24 mouse cellular contexts compared by ENCODE assay signal in genomic region chr10:117670092-117670491, GRCm38 (mm10). TPM values are rescaled to one million over a fixed set of nuclear protein-coding genes. Genes with fewer than 3 reads are reported as not detected.
DNase-seq lines count a peak whose midpoint lies in the region; ATAC-seq and TF ChIP-seq lines count a peak whose summit lies in the region.
"Had no signal": no experiment of that assay in that cellular context is flagged by ENCODE, and none has a peak within 500 bp of the region (broad histone marks: within the 10 kb centered on the region; RNA-seq: fewer than 3 reads in every experiment).

No protein-coding gene starts in this region.

- H3K9me3 ChIP-seq in intestine, postnatal 0 days (ENCODE audit: control insufficient read depth), result no peaks in the 10 kb centered on the region
- H3K9me3 ChIP-seq in limb, embryonic 15.5 days, result no peaks in the 10 kb centered on the region
- H3K9me3 ChIP-seq: embryonic facial prominence, embryonic 12.5 days; forebrain, embryonic 15.5 days; heart, embryonic 12.5 days; hindbrain, embryonic 10.5 days; liver, embryonic 13.5 days; midbrain, embryonic 13.5 days had no signal

- no peaks in the 10 kb centered on the region for H3K27me3 ChIP-seq in intestine, postnatal 0 days (replicated peaks; ENCODE audit: control insufficient read depth, insufficient read depth, low read length)
- no peaks in the 10 kb centered on the region for H3K27me3 ChIP-seq in limb, embryonic 15.5 days
- H3K27me3 ChIP-seq: embryonic facial prominence, embryonic 12.5 days; forebrain, embryonic 15.5 days; liver, embryonic 13.5 days had no signal

- H3K4me2 ChIP-seq in intestine, postnatal 0 days (replicated peaks; ENCODE audit: low read depth), result no peak overlapping the region
- no peak overlapping the region for H3K4me2 ChIP-seq in limb, embryonic 15.5 days
- H3K4me2 ChIP-seq: embryonic facial prominence, embryonic 12.5 days; forebrain, embryonic 15.5 days; heart, embryonic 12.5 days; liver, embryonic 13.5 days; midbrain, embryonic 13.5 days had no signal

- 85% methylated on average over 3 of the region's 3 CpGs for WGBS in intestine, postnatal 0 days
- WGBS in limb, embryonic 15.5 days, result 33% methylated on average over 3 of the region's 3 CpGs

- no peak for ATAC-seq in intestine, postnatal 0 days
- ATAC-seq in limb, embryonic 15.5 days (ENCODE audit: insufficient number of reproducible peaks, low FRiP score, low TSS enrichment, low read depth), result no peak
- ATAC-seq: forebrain, embryonic 15.5 days; midbrain, embryonic 13.5 days had no signal

- no peak for DNase-seq in layer of hippocampus, adult 2 months (ENCODE audit: low spot score in 2 of 2)
- no peak for DNase-seq in layer of hippocampus, postnatal 14 days (ENCODE audit: low spot score in 2 of 2)
- DNase-seq in right cerebral cortex, postnatal 10 days (ENCODE audit: low spot score in 2 of 2), result no peak
- no peak for DNase-seq in adrenal gland, postnatal 14 days
- DNase-seq in right cerebral cortex, adult 18-20 months, result no peak
- DNase-seq: cerebellum, adult 11 months; cerebellum, postnatal 14 days; gastrocnemius, postnatal 25 days; heart, adult 18-20 months; heart, postnatal 10 days; kidney, postnatal 10 days; liver, embryonic 13.5 days; lung, adult 2 months; lung, postnatal 14 days; right cerebral cortex, postnatal 25 days; thymus, postnatal 14 days had no signal

- 0 out of 2 replicates have a peak overlapping the region, but pooled peaks have one; percentile 36 for H3K27ac ChIP-seq in layer of hippocampus, adult 2 months
- H3K27ac ChIP-seq in intestine, postnatal 0 days (ENCODE audit: low read depth, low read length), result peak overlapping the region; percentile 84
- peak overlapping the region; percentile 76 for H3K27ac ChIP-seq in limb, embryonic 15.5 days
- H3K27ac ChIP-seq: forebrain, embryonic 15.5 days; hindbrain, embryonic 10.5 days; hindbrain, postnatal 0 days; liver, embryonic 13.5 days; midbrain, embryonic 13.5 days had no signal

- no peak overlapping the region for H3K9ac ChIP-seq in intestine, postnatal 0 days (ENCODE audit: low read depth, low read length)
- no peak overlapping the region for H3K9ac ChIP-seq in limb, embryonic 15.5 days
- H3K9ac ChIP-seq: embryonic facial prominence, embryonic 12.5 days; forebrain, embryonic 15.5 days; heart, embryonic 12.5 days; liver, embryonic 13.5 days; midbrain, embryonic 13.5 days had no signal

- TF ChIP-seq CTCF in layer of hippocampus, adult 2 months (conservative IDR thresholded peaks at IDR 0.05), result no peak
- TF ChIP-seq CTCF in intestine, postnatal 0 days (IDR thresholded peaks at IDR 0.05; ENCODE audit: low read depth), result no peak

- no peak overlapping the region for H3K4me3 ChIP-seq in layer of hippocampus, adult 2 months
- H3K4me3 ChIP-seq in intestine, postnatal 0 days (ENCODE audit: low read depth, low read length), result no peak overlapping the region
- no peak overlapping the region for H3K4me3 ChIP-seq in limb, embryonic 15.5 days
- H3K4me3 ChIP-seq: embryonic facial prominence, embryonic 12.5 days; forebrain, embryonic 15.5 days; heart, embryonic 12.5 days; hindbrain, embryonic 10.5 days; liver, embryonic 13.5 days; midbrain, embryonic 13.5 days had no signal

- H3K4me1 ChIP-seq in intestine, postnatal 0 days (replicated peaks; ENCODE audit: control insufficient read depth, insufficient read depth, low read length), result peaks cover 10% of the 10 kb centered on the region; the same call in 1 of the 2 replicates
- H3K4me1 ChIP-seq in limb, embryonic 15.5 days, result peaks cover 27% of the 10 kb centered on the region
- H3K4me1 ChIP-seq: heart, embryonic 12.5 days; liver, embryonic 13.5 days; midbrain, embryonic 13.5 days had no signal

- H3K36me3 ChIP-seq in intestine, postnatal 0 days (ENCODE audit: control insufficient read depth, insufficient read depth), result peaks cover 10% of the 10 kb centered on the region; the same call in 1 of the 2 replicates
- H3K36me3 ChIP-seq in limb, embryonic 15.5 days, result no peaks in the 10 kb centered on the region
- H3K36me3 ChIP-seq: embryonic facial prominence, embryonic 12.5 days; forebrain, embryonic 15.5 days; heart, embryonic 12.5 days; hindbrain, embryonic 10.5 days; liver, embryonic 13.5 days; midbrain, embryonic 13.5 days had no signal

RNA-seq across cellular contexts. Expression of gene Mdm2, which starts 40.5 kb away (rescaled TPM):
- 10 to 100 TPM; 55.1 to 66.0 TPM for total RNA-seq in layer of hippocampus, adult 2 months (2021)
- 10 to 100 TPM; 59.1 to 62.8 TPM for total RNA-seq in layer of hippocampus, postnatal 14 days (2021)
- 16.5 and 19.8 TPM in 2 replicates for polyA plus RNA-seq in intestine, postnatal 0 days (2015; fragmentation: Nextera tagmentation; extraction: Ambion mirVana)
- polyA plus RNA-seq in limb, embryonic 15.5 days (2015; fragmentation: Nextera tagmentation; extraction: Ambion mirVana), result 40.2 and 43.8 TPM in 2 replicates
- 42.6 and 53.7 TPM in 2 replicates for total RNA-seq in adrenal gland, postnatal 14 days (2021)

RNA-seq across cellular contexts. Expression of gene Cpm, which starts 40.8 kb away (rescaled TPM):
- total RNA-seq in layer of hippocampus, adult 2 months (2021), result 1 to 10 TPM; 8.5 to 9.7 TPM
- total RNA-seq in layer of hippocampus, postnatal 14 days (2021), result 1 to 10 TPM; 7.7 to 7.8 TPM
- 32.8 and 33.8 TPM in 2 replicates for polyA plus RNA-seq in intestine, postnatal 0 days (2015; fragmentation: Nextera tagmentation; extraction: Ambion mirVana)
- polyA plus RNA-seq in limb, embryonic 15.5 days (2015; fragmentation: Nextera tagmentation; extraction: Ambion mirVana), result 69.8 and 72.6 TPM in 2 replicates
- 23.7 and 28.6 TPM in 2 replicates for total RNA-seq in adrenal gland, postnatal 14 days (2021)
